19 mouse cellular contexts compared by ENCODE assay signal in the genomic region with DNA sequence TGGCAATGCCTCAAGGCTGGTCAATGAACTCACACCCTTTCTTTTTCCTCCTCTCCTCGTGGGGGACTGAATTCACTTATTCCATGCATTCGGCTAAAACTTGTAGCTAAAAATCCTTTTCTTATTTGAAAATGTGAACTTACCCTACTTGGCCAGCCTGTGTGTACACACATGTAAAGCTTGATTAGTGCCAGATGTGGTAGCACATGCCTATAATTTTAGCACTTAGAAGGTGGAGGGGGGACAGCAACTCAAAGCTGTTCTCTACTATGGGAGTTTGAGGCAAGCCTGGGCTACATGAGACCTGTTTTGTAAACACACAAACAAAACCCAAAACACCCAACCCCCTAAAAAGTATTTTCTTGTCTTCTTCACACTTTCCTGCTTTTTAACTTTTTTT. TPM values are rescaled to one million over a fixed set of nuclear protein-coding genes. Genes with fewer than 3 reads are reported as not detected.
DNase-seq lines count a peak whose midpoint lies in the region; ATAC-seq and TF ChIP-seq lines count a peak whose summit lies in the region.
"Had no signal": no experiment of that assay in that cellular context is flagged by ENCODE, and none has a peak within 500 bp of the region (broad histone marks: within the 10 kb centered on the region; RNA-seq: fewer than 3 reads in every experiment).

No protein-coding gene starts in this region.

- no peak for TF ChIP-seq POLR2A in limb, embryonic 14.5 days (IDR thresholded peaks at IDR 0.05; ENCODE audit: borderline replicate concordance, extremely low read depth, insufficient read depth, insufficient read length)

- H3K9me3 ChIP-seq in hindbrain, embryonic 10.5 days: no peaks in the 10 kb centered on the region
- no peaks in the 10 kb centered on the region for H3K9me3 ChIP-seq in hindbrain, embryonic 14.5 days (ENCODE audit: control insufficient read depth, low read length)
- H3K9me3 ChIP-seq in limb, embryonic 11.5 days (ENCODE audit: control insufficient read depth, low read length): no peaks in the 10 kb centered on the region
- no peaks in the 10 kb centered on the region for H3K9me3 ChIP-seq in limb, embryonic 10.5 days (replicated peaks)
- no peaks in the 10 kb centered on the region for H3K9me3 ChIP-seq in limb, embryonic 14.5 days (ENCODE audit: control insufficient read depth, low read length)
- H3K9me3 ChIP-seq: embryonic facial prominence, embryonic 12.5 days; forebrain, embryonic 13.5 days; heart, embryonic 12.5 days; hindbrain, embryonic 12.5 days had no signal

- peaks cover 51% of the 10 kb centered on the region for H3K4me1 ChIP-seq in hindbrain, embryonic 10.5 days (replicated peaks)
- H3K4me1 ChIP-seq in hindbrain, embryonic 14.5 days (replicated peaks; ENCODE audit: control insufficient read depth, insufficient read depth, low read length): peaks cover 11% of the 10 kb centered on the region
- peaks cover 16% of the 10 kb centered on the region for H3K4me1 ChIP-seq in limb, embryonic 11.5 days (ENCODE audit: control insufficient read depth, insufficient read depth, low read length)
- H3K4me1 ChIP-seq in limb, embryonic 10.5 days: peaks cover 45% of the 10 kb centered on the region
- H3K4me1 ChIP-seq in limb, embryonic 14.5 days (ENCODE audit: control insufficient read depth, insufficient read depth, low read length): peaks cover 9% of the 10 kb centered on the region

- H3K4me3 ChIP-seq in hindbrain, embryonic 10.5 days: no peak overlapping the region
- no peak overlapping the region for H3K4me3 ChIP-seq in hindbrain, embryonic 14.5 days (replicated peaks; ENCODE audit: low read length)
- H3K4me3 ChIP-seq in limb, embryonic 11.5 days (ENCODE audit: low read depth, low read length): no peak overlapping the region
- no peak overlapping the region for H3K4me3 ChIP-seq in limb, embryonic 10.5 days
- no peak overlapping the region for H3K4me3 ChIP-seq in limb, embryonic 14.5 days (replicated peaks; ENCODE audit: low read length)
- H3K4me3 ChIP-seq: embryonic facial prominence, embryonic 12.5 days; forebrain, embryonic 13.5 days; heart, embryonic 12.5 days; hindbrain, embryonic 12.5 days had no signal

- DNase-seq in hindbrain, embryonic 10.5 days (ENCODE audit: low spot score): peak; percentile 2
- no peak for DNase-seq in hindbrain, embryonic 14.5 days (ENCODE audit: low spot score)
- DNase-seq in limb, embryonic 11.5 days (ENCODE audit: low spot score): peak; percentile 23
- no peak for DNase-seq in limb, embryonic 10.5 days (ENCODE audit: low spot score)
- DNase-seq in NIH3T3 (ENCODE audit: low read depth): peak; percentile 17
- DNase-seq in limb, embryonic 14.5 days (ENCODE audit: low spot score): peak; percentile 36
- no peak for DNase-seq in thymus, postnatal 10 days (ENCODE audit: low spot score in 2 of 2)
- DNase-seq in spleen, adult 12 weeks (ENCODE audit: low spot score): no peak
- DNase-seq: adrenal gland, adult 2 months; adrenal gland, postnatal 25 days; cerebellum, adult 18-20 months; cerebellum, adult 9-11 months; cerebellum, postnatal 36 days; forebrain, postnatal 0 days; gastrocnemius, postnatal 14 days had no signal

- no peak for ATAC-seq in hindbrain, embryonic 14.5 days (ENCODE audit: low FRiP score)
- ATAC-seq in limb, embryonic 11.5 days (ENCODE audit: insufficient number of reproducible peaks, low FRiP score, low TSS enrichment, low read depth): no peak
- no peak for ATAC-seq in limb, embryonic 14.5 days (ENCODE audit: low FRiP score, low read depth)
- ATAC-seq: forebrain, embryonic 13.5 days; forebrain, postnatal 0 days had no signal

- WGBS in hindbrain, embryonic 10.5 days: 78% methylated on average over 2 of the region's 2 CpGs
- WGBS in hindbrain, embryonic 14.5 days: 77% methylated on average over 2 of the region's 2 CpGs
- 74% methylated on average over 2 of the region's 2 CpGs for WGBS in limb, embryonic 11.5 days
- WGBS in limb, embryonic 10.5 days: 89% methylated on average over 2 of the region's 2 CpGs
- WGBS in limb, embryonic 14.5 days: 31% methylated on average over 2 of the region's 2 CpGs

- H3K36me3 ChIP-seq in hindbrain, embryonic 10.5 days: peaks cover 98% of the 10 kb centered on the region
- peaks cover 94% of the 10 kb centered on the region for H3K36me3 ChIP-seq in hindbrain, embryonic 14.5 days (replicated peaks; ENCODE audit: control insufficient read depth, insufficient read depth)
- peaks cover 43% of the 10 kb centered on the region for H3K36me3 ChIP-seq in limb, embryonic 11.5 days (ENCODE audit: control insufficient read depth, insufficient read depth, low read length)
- H3K36me3 ChIP-seq in limb, embryonic 10.5 days: peaks cover 98% of the 10 kb centered on the region
- H3K36me3 ChIP-seq in limb, embryonic 14.5 days (ENCODE audit: control insufficient read depth, insufficient read depth, low read length): peaks cover 94% of the 10 kb centered on the region

- H3K27ac ChIP-seq in hindbrain, embryonic 10.5 days: no peak overlapping the region; the same call in 1 of the 2 replicates
- no peak overlapping the region for H3K27ac ChIP-seq in hindbrain, embryonic 14.5 days
- no peak overlapping the region for H3K27ac ChIP-seq in limb, embryonic 11.5 days (replicated peaks; ENCODE audit: low read depth, low read length)
- H3K27ac ChIP-seq in limb, embryonic 10.5 days: no peak overlapping the region
- no peak overlapping the region for H3K27ac ChIP-seq in limb, embryonic 14.5 days (replicated peaks; ENCODE audit: low read depth, low read length)
- H3K27ac ChIP-seq: embryonic facial prominence, embryonic 12.5 days; forebrain, embryonic 13.5 days; hindbrain, embryonic 12.5 days had no signal

- no peak overlapping the region for H3K4me2 ChIP-seq in hindbrain, embryonic 14.5 days (replicated peaks)
- H3K4me2 ChIP-seq in limb, embryonic 11.5 days (ENCODE audit: low read depth, severe bottlenecking): no peak overlapping the region
- no peak overlapping the region for H3K4me2 ChIP-seq in limb, embryonic 14.5 days (replicated peaks; ENCODE audit: low read depth, low read length, severe bottlenecking)
- H3K4me2 ChIP-seq: embryonic facial prominence, embryonic 12.5 days; forebrain, embryonic 13.5 days; heart, embryonic 12.5 days; hindbrain, embryonic 12.5 days had no signal

- no peaks in the 10 kb centered on the region for H3K27me3 ChIP-seq in hindbrain, embryonic 10.5 days (ENCODE audit: insufficient read depth, poor library complexity, severe bottlenecking)
- H3K27me3 ChIP-seq in hindbrain, embryonic 14.5 days (ENCODE audit: control insufficient read depth, insufficient read depth, low read length): no peaks in the 10 kb centered on the region
- no peaks in the 10 kb centered on the region for H3K27me3 ChIP-seq in limb, embryonic 11.5 days (ENCODE audit: control insufficient read depth, insufficient read depth, low read length)
- no peaks in the 10 kb centered on the region for H3K27me3 ChIP-seq in limb, embryonic 10.5 days (ENCODE audit: low read depth, poor library complexity, severe bottlenecking)
- H3K27me3 ChIP-seq in limb, embryonic 14.5 days (ENCODE audit: control insufficient read depth, insufficient read depth, low read length): no peaks in the 10 kb centered on the region
- H3K27me3 ChIP-seq: embryonic facial prominence, embryonic 12.5 days; forebrain, embryonic 13.5 days; heart, embryonic 12.5 days; hindbrain, embryonic 12.5 days had no signal

- no peak overlapping the region for H3K9ac ChIP-seq in hindbrain, embryonic 14.5 days
- no peak overlapping the region for H3K9ac ChIP-seq in limb, embryonic 11.5 days (ENCODE audit: low read length)
- H3K9ac ChIP-seq in limb, embryonic 14.5 days (ENCODE audit: low read depth, low read length, severe bottlenecking): no peak overlapping the region
- H3K9ac ChIP-seq: embryonic facial prominence, embryonic 12.5 days; forebrain, embryonic 13.5 days; forebrain, postnatal 0 days; heart, embryonic 12.5 days; hindbrain, embryonic 12.5 days had no signal

RNA-seq across cellular contexts. Expression of a gene that starts 19.5 kb away (rescaled TPM):
- polyA plus RNA-seq in hindbrain, embryonic 10.5 days (2016; fragmentation: Nextera tagmentation; extraction: Ambion mirVana): 23.4 and 25.2 TPM in 2 replicates
- 15.5 and 15.9 TPM in 2 replicates for polyA plus RNA-seq in hindbrain, embryonic 14.5 days (2014; fragmentation: Nextera tagmentation; extraction: Ambion mirVana)
- polyA plus RNA-seq in limb, embryonic 11.5 days (2014; fragmentation: Nextera tagmentation; extraction: Ambion mirVana): 24.9 and 25.5 TPM in 2 replicates
- 27.0 and 29.2 TPM in 2 replicates for polyA plus RNA-seq in limb, embryonic 10.5 days (2016; fragmentation: Nextera tagmentation; extraction: Ambion mirVana)
- polyA plus RNA-seq in limb, embryonic 14.5 days (2012; rRNA removed): 20.6 and 22.8 TPM in 2 replicates
- polyA plus RNA-seq in limb, embryonic 14.5 days (2014; fragmentation: Nextera tagmentation; extraction: Ambion mirVana): 20.5 and 20.6 TPM in 2 replicates

RNA-seq across cellular contexts. Expression of a gene that starts 56.9 kb away (rescaled TPM):
- 21.8 and 22.1 TPM in 2 replicates for polyA plus RNA-seq in hindbrain, embryonic 10.5 days (2016; fragmentation: Nextera tagmentation; extraction: Ambion mirVana)
- 22.7 and 24.2 TPM in 2 replicates for polyA plus RNA-seq in hindbrain, embryonic 14.5 days (2014; fragmentation: Nextera tagmentation; extraction: Ambion mirVana)
- polyA plus RNA-seq in limb, embryonic 11.5 days (2014; fragmentation: Nextera tagmentation; extraction: Ambion mirVana): 25.6 and 27.4 TPM in 2 replicates
- 18.2 and 19.0 TPM in 2 replicates for polyA plus RNA-seq in limb, embryonic 10.5 days (2016; fragmentation: Nextera tagmentation; extraction: Ambion mirVana)
- 45.9 and 67.7 TPM in 2 replicates for polyA plus RNA-seq in limb, embryonic 14.5 days (2012; rRNA removed)
- polyA plus RNA-seq in limb, embryonic 14.5 days (2014; fragmentation: Nextera tagmentation; extraction: Ambion mirVana): 31.0 and 36.6 TPM in 2 replicates

Comparison
In these comparisons a context has a peak if more than half of its experiments do, and no peak if none do; other contexts are left out.
1. DNase-seq: peak in hindbrain, embryonic 10.5 days (single experiment), limb, embryonic 11.5 days (single experiment), NIH3T3 (single experiment) and limb, embryonic 14.5 days (single experiment); none in hindbrain, embryonic 14.5 days (single experiment), limb, embryonic 10.5 days (single experiment), thymus, postnatal 10 days (0 of 2) and spleen, adult 12 weeks (single experiment).